Mouse (Mus musculus) neural tube, embryonic 11.5 days (tissue): ENCODE results near the gene Procr. TPM values are rescaled to one million over a fixed set of nuclear protein-coding genes. Genes with fewer than 3 reads are reported as not detected.
A peak's percentile ranks its signal among the peaks of the same experiment; 100 is the strongest.
"Not testable (repeated sequence)": the region's sequence is repeated elsewhere in the genome, so short reads cannot be mapped to it uniquely, and the experiment has no call there.

Experiments used
- ATAC-seq: fragments of 200-750 bp; cut with Nextera tagmentation; 2 replicates; pipeline ENCODE4 v1.8.0; 2017; ENCODE audit warnings: moderate number of reproducible peaks, mild to moderate bottlenecking, moderate TSS enrichment, moderate library complexity; ENCODE audit not compliant: insufficient read depth, low FRiP score, low TSS enrichment
- DNase-seq: peaks from one replicate; pipeline ENCODE4 v3.0.0-alpha.2; 2015; ENCODE audit warnings: low spot score
- H3K27ac ChIP-seq: fragments of 300-500 bp; sonication (generic); 2 replicates; pipeline ENCODE4 v1.5.1; 2014; ENCODE audit warnings: low read depth, mild to moderate bottlenecking, low read length
- H3K27me3 ChIP-seq: fragments of 300-500 bp; sonication (generic); 2 replicates; pipeline ENCODE4 v1.6.1; 2014; ENCODE audit warnings: mild to moderate bottlenecking, low read length, mixed read lengths; ENCODE audit not compliant: control insufficient read depth, insufficient read depth
- H3K36me3 ChIP-seq: fragments of 300-500 bp; sonication (generic); 2 replicates; pipeline ENCODE4 v1.6.1; 2014; ENCODE audit warnings: mild to moderate bottlenecking, low read length, moderate library complexity, mixed read lengths; ENCODE audit not compliant: control insufficient read depth, insufficient read depth
- H3K4me1 ChIP-seq: fragments of 300-500 bp; sonication (generic); 2 replicates; pipeline ENCODE4 v1.6.1; 2014; ENCODE audit warnings: low read length, mixed read lengths; ENCODE audit not compliant: control insufficient read depth, insufficient read depth
- H3K4me2 ChIP-seq: fragments of 300-500 bp; sonication (generic); 2 replicates; pipeline ENCODE4 v1.6.1; 2014; ENCODE audit warnings: low read depth, mild to moderate bottlenecking, moderate library complexity
- H3K4me3 ChIP-seq: fragments of 300-500 bp; sonication (generic); 2 replicates; pipeline ENCODE4 v1.5.1; 2014; ENCODE audit warnings: low read depth, low read length
- H3K9ac ChIP-seq: fragments of 300-500 bp; sonication (generic); 2 replicates; pipeline ENCODE4 v1.6.1; 2014; ENCODE audit warnings: mild to moderate bottlenecking, low read length
- H3K9me3 ChIP-seq: fragments of 300-500 bp; sonication (generic); 2 replicates; pipeline ENCODE4 v1.6.1; 2016; ENCODE audit warnings: low read length; ENCODE audit not compliant: control insufficient read depth
- WGBS: fragments of 180-500 bp; shearing (Covaris S2); extraction: QIAGEN DNeasy Blood & Tissue Kit; methylation state at CpG from one replicate; pipeline ENCODE4 v1.1.7; 2014; 5-methylcytosine and 5-hydroxymethylcytosine counted together
- polyA plus RNA-seq: library from polyadenylated mRNA; unstranded; fragments of >200 nt; fragmentation: Nextera tagmentation; extraction: Ambion mirVana; gene quantifications from 2 replicates; pipeline ENCODE4 v1.2.1, GENCODE M21; 2014

Gene Procr
- polyA plus RNA-seq, 1 experiment from 2014 or later, result 2.8 TPM

DNA sequence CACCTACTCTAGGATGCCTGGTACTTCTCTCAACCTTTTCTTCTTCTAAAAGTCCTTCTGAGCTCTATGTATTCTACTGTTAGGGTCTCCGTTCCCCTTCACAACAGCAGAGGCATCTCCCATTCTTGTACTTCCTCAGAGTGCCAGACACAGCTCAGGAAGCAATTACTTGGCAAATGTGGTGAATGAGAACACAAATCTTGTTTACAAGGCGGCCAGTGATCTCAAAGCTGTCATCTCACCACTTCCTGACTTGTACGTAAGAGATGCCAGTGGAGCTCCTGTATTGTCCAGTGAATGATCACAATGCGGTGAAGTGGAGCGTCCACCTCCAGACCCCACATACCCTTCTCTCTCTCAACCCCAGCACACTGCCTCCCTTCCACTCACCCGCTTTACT lies 26.4 kb upstream of the Procr start:
- Histone ChIP-seq H3K9ac (no peak overlapping the region), H3K4me3 (no peak overlapping the region), H3K36me3 (no peaks in the 10 kb centered on the region; the same call in 1 of the 2 replicates), H3K27ac (no peak overlapping the region), H3K27me3 (no peaks in the 10 kb centered on the region), H3K9me3 (no peaks in the 10 kb centered on the region), H3K4me2 (no peak overlapping the region), H3K4me1 (0 out of 2 replicates have a peak, but pooled peaks cover 3% of the 10 kb centered on the region)
- 86% methylated on average over 6 of the region's 6 CpGs for WGBS
- no peak for ATAC-seq
- DNase-seq, result no peak

DNA sequence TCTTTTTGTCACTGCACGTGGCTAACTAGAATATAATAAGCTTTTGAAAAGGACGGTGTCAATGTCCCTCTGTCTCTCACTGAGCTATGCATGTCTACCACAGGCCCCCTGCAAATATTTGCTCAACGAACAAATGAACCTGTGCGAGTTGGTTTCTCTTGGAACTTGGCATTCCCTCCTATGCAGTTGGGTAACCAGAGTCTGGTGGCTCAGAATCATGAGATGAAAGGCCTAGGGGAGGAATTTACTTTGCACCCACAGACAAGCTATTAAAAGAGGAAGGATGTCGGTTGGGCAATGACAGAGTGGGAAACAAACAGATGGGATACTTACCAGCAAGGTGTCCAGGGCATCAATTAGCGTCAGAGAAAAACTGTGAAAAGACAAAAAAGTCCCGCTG lies 24.6 kb upstream of the Procr start:
- no peak overlapping the region for H3K4me2 ChIP-seq
- H3K4me1 ChIP-seq, result 0 out of 2 replicates have a peak, but pooled peaks cover 3% of the 10 kb centered on the region
- H3K4me3 ChIP-seq, result no peak overlapping the region
- H3K9me3 ChIP-seq, result no peaks in the 10 kb centered on the region
- no peak overlapping the region for H3K27ac ChIP-seq
- no peak for ATAC-seq
- DNase-seq, result no peak
- 79% methylated on average over 7 of the region's 7 CpGs for WGBS
- no peaks in the 10 kb centered on the region for H3K36me3 ChIP-seq
- H3K9ac ChIP-seq, result no peak overlapping the region
- no peaks in the 10 kb centered on the region for H3K27me3 ChIP-seq

DNA sequence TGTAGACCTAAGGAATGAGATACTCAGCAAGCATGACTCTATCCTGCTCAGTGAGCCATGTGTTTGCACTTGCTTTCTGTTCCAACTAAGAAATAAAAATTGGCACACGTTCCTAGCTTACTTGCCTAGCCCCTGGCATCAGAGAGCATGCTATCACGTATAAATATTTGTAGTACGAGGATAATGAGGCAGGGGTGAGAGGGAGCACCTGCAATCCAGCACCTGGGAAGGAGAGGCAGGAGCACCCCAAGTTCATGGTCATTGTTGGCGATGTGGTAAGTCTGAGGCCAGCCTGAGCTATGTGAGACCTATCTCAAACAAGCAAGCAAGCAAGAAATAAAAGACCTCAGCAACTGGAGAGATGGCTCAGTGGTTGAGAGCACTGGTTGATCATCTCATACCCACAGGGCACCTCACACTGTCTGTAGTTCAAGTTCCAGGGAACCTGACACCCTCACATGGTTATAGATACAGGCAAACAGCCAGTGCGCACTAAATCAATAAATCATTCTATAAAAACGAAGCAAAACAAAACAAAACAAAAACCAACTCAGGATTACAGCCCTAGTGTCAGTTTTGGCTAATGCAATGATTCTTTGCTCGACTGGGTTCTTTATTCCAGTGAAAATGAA lies 23.0 kb upstream of the Procr start:
- H3K27me3 ChIP-seq, result no peaks in the 10 kb centered on the region
- 76% methylated on average over 7 of the region's 7 CpGs for WGBS
- no peak for ATAC-seq
- H3K27ac ChIP-seq, result no peak overlapping the region
- H3K9me3 ChIP-seq, result no peaks in the 10 kb centered on the region
- no peak for DNase-seq
- H3K4me1 ChIP-seq, result 0 out of 2 replicates have a peak, but pooled peaks cover 3% of the 10 kb centered on the region
- no peak overlapping the region for H3K4me2 ChIP-seq
- no peak overlapping the region for H3K9ac ChIP-seq
- no peaks in the 10 kb centered on the region for H3K36me3 ChIP-seq
- no peak overlapping the region for H3K4me3 ChIP-seq

DNA sequence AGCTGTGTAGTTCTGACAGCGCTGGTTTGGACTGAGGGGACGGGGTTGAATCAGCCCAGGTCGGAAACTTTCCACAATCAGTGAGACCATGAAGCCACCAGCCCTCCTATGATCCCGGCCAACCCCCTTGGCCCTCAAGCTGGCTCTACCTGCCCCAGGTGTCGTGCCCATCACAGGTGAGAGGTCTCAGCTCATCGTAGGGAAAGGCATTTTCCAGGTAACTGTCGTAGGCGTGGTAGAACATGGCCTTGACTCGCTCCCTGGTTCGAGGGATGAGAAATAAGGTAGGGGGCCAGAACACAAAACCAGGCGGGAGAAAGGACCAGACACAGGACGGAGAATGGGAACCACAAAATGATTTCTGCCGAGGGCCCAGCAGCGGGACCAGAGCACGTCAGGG lies 22.2 kb upstream of the Procr start:
- WGBS, result 6% methylated on average over 15 of the region's 15 CpGs
- H3K4me3 ChIP-seq, result peak overlapping the region; percentile 67

DNA sequence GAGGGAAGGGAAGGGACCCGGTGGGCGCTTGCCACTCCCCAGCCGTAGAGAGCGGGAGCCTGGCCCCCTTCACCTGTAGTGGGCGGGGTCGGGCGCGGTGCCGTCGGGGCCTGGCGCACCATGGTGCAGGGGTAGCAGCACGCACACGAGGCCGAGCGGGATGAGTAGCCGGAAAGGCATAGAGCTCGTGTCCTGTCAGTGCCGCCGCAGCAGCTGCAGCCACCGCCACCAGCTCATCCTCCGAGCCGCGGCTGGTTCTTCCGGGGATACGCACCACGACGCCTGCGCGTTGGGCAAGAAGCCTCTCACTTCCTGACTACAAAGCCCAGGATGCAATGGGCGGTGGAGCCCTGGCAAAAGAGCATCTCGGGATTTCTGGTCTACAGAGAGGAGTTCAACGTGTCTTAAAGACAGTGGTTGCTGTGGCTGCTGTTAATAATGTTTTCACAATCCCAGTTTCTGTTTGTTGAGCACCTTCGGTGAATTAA lies 21.7 kb upstream of the Procr start, which contains the start of gene Edem2:
Edem2 (minus strand) TSS at position 318 of the 488 bp plus-strand sequence.
- peak within 1 kb of the TSS; percentile 80 for H3K4me2 ChIP-seq
- WGBS, result under 1% methylated on average over 31 of the region's 33 CpGs
- DNase-seq (peak; percentile 89), ATAC-seq (peak; percentile 85; the same call in 1 of the 2 replicates)
- no peak within 1 kb of the TSS for H3K27ac ChIP-seq
- no peaks in the 10 kb centered on the region for H3K9me3 ChIP-seq
- 0 out of 2 replicates have a peak, but pooled peaks cover 3% of the 10 kb centered on the region for H3K4me1 ChIP-seq
- peak within 1 kb of the TSS; percentile 67 for H3K4me3 ChIP-seq
- H3K27me3 ChIP-seq, result no peaks in the 10 kb centered on the region
- no peaks in the 10 kb centered on the region for H3K36me3 ChIP-seq
- peak within 1 kb of the TSS; percentile 63 for H3K9ac ChIP-seq

More for the DNA sequence above, 22.2 kb upstream of the Procr start:
- H3K27ac ChIP-seq, result no peak overlapping the region
- H3K4me2 ChIP-seq, result peak overlapping the region; percentile 80
- 0 out of 2 replicates have a peak, but pooled peaks cover 3% of the 10 kb centered on the region for H3K4me1 ChIP-seq
- H3K36me3 ChIP-seq, result no peaks in the 10 kb centered on the region
- peak overlapping the region; percentile 63 for H3K9ac ChIP-seq
- ATAC-seq (no peak), DNase-seq (no peak)
- H3K9me3 ChIP-seq, result no peaks in the 10 kb centered on the region
- H3K27me3 ChIP-seq, result no peaks in the 10 kb centered on the region

DNA sequence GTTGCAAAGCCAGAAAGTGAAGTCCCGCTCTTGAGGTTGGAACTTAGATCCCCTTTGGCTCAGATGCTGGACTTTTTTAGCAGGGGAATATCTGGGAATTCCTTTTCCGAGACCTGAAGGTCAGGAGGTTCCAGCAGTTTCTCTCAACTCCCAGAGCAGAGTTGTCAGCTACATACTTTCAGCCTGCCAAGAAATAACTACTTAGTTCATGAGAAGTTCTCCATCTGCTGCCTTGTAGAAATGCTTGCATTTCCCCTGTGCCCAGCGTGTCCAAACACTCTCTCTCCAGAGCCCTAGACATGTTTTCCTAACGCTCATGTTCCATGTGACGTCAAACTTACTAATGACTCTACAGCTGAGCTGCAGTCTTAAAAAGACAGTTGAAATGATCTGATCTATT lies 15.8 kb upstream of the Procr start:
- ATAC-seq (no peak), DNase-seq (no peak)
- H3K27me3 ChIP-seq, result no peaks in the 10 kb centered on the region
- no peaks in the 10 kb centered on the region for H3K9me3 ChIP-seq
- H3K4me3 ChIP-seq, result no peak overlapping the region
- no peak overlapping the region for H3K27ac ChIP-seq
- 86% methylated on average over 5 of the region's 5 CpGs for WGBS
- H3K4me2 ChIP-seq, result no peak overlapping the region
- H3K4me1 ChIP-seq, result no peaks in the 10 kb centered on the region
- H3K9ac ChIP-seq, result no peak overlapping the region
- H3K36me3 ChIP-seq, result no peaks in the 10 kb centered on the region

DNA sequence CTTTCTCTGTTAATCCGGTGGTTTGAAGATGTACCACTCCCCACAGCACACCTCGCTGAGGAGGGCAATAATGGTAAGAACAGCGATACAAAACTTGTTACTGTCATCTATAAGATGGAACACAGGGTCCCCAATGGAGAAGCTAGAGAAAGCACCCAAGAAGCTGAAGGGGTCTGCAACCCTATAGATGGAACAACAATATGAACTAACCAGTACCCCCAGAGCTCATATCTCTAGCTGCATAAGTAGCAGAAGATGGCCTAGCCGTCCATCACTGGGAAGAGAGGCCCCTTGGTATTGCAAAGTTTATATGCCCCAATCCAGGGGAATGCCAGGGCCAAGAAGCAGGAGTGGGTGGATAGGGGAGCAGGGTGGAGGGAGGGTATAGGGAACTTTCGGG lies 15.2 kb upstream of the Procr start, which contains the start of gene Gm17581:
Gm17581 (minus strand) TSS at position 101 of the 400 bp plus-strand sequence.
- H3K9me3 ChIP-seq, H3K4me2 ChIP-seq, H3K4me1 ChIP-seq, H3K36me3 ChIP-seq, H3K27me3 ChIP-seq, H3K4me3 ChIP-seq, ATAC-seq, DNase-seq, H3K27ac ChIP-seq, H3K9ac ChIP-seq: not testable (repeated sequence)
- 85% methylated on average over 5 of the region's 5 CpGs for WGBS

DNA sequence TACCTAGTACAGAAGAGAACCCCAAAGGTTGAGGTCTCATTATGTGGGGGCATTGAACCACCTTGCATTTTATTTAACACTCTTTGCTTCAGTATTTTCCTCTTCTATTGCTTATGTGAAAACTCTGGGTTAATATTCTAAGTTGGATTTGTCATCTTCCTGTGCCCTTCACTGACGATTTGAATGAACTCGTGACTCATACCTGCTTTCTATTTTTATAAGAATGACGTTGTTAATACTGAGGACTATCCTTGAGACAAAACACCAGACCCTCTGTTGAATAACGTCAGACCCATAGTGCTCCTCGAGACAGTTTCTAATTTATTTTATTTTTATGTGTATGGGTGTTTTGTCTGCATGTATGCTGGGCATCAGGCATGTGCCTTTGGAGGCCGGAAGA lies 14.0 kb upstream of the Procr start:
- H3K4me1 ChIP-seq, result no peaks in the 10 kb centered on the region
- no peak overlapping the region for H3K4me3 ChIP-seq
- no peak overlapping the region for H3K9ac ChIP-seq
- DNase-seq, result no peak
- H3K36me3 ChIP-seq, result no peaks in the 10 kb centered on the region
- ATAC-seq, result no peak
- 85% methylated on average over 6 of the region's 6 CpGs for WGBS
- no peaks in the 10 kb centered on the region for H3K27me3 ChIP-seq
- no peak overlapping the region for H3K4me2 ChIP-seq
- no peaks in the 10 kb centered on the region for H3K9me3 ChIP-seq
- no peak overlapping the region for H3K27ac ChIP-seq

DNA sequence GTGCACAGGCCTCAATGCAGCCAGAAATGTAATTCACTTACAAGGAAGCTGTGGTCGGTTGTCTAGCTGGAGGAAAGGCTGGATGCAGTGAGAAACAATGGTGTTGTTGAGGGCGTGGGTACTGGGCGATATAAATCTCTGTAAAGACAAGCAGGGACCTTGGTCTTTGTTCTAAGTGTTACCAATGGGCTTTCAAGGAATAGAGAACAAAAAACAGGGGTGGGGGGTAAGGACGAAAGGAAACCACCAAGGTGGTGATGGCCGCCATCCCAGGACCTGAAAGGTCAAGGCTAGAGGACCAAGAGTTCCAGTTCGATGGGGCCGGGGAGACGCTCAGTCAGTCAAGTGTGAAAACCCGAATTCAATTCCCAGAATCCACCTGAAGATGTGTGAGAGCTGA lies 13.1 kb upstream of the Procr start:
- H3K4me1 ChIP-seq, result no peaks in the 10 kb centered on the region
- H3K27ac ChIP-seq, result no peak overlapping the region
- H3K4me2 ChIP-seq, result no peak overlapping the region
- DNase-seq (no peak), ATAC-seq (no peak)
- WGBS, result 46% methylated on average over 9 of the region's 9 CpGs
- no peaks in the 10 kb centered on the region for H3K9me3 ChIP-seq
- H3K9ac ChIP-seq, result no peak overlapping the region
- no peak overlapping the region for H3K4me3 ChIP-seq
- no peaks in the 10 kb centered on the region for H3K36me3 ChIP-seq
- H3K27me3 ChIP-seq, result no peaks in the 10 kb centered on the region
